Mouse (Mus musculus) G1E (cell line): ENCODE measurements around the gene Zg16.

Experiments
- CTCF ChIP-seq: IDR thresholded peaks from 2 replicates; pipeline ENCODE4 v1.5.1; 2012; ENCODE audit warnings: low read depth, low read length, inconsistent platforms, mixed read lengths
- POLR2AphosphoS5 ChIP-seq: IDR thresholded peaks from 2 replicates; pipeline ENCODE4 v1.6.1; 2012; ENCODE audit warnings: low read depth, low read length, inconsistent platforms; ENCODE audit not compliant: insufficient replicate concordance

- TF ChIP-seq CTCF (no peak), POLR2AphosphoS5 (no peak)
These were observed 73.7 kb downstream of the Zg16 start for GRCm38 (mm10) chr7:127013385-127013784.
